Mouse (Mus musculus): ENCODE measurements around the gene Jup. TPM values are rescaled to one million over a fixed set of nuclear protein-coding genes. Genes with fewer than 3 reads are reported as not detected.
"Not testable (repeated sequence)": the region's sequence is repeated elsewhere in the genome, so short reads cannot be mapped to it uniquely, and the experiment has no call there.

Jup gene
- polyA plus RNA-seq, 1 experiment from 2014 or later = 53.6 TPM

- 0 out of 2 replicates have a peak, but pooled peaks cover 4% of the 10 kb centered on the region for H3K4me1 ChIP-seq (replicated peaks)
- 85% methylated on average over 5 of the region's 5 CpGs for WGBS
- peaks cover 85% of the 10 kb centered on the region for H3K36me3 ChIP-seq
- H3K9me3 ChIP-seq = no peaks in the 10 kb centered on the region
- H3K27ac ChIP-seq = no peak overlapping the region
- no peaks in the 10 kb centered on the region for H3K27me3 ChIP-seq (ENCODE audit: insufficient read depth, poor library complexity, severe bottlenecking)
- H3K4me3 ChIP-seq = no peak overlapping the region
- no peak for DNase-seq (ENCODE audit: low spot score)
Observed at GRCm38 (mm10) chr11:100378446-100378845, 19.1 kb downstream of the Jup start.

GRCm38 (mm10) chr11:100377989-100378388 lies 19.6 kb downstream of the Jup start:
- WGBS = 94% methylated on average over 14 of the region's 14 CpGs
- H3K9me3 ChIP-seq = no peaks in the 10 kb centered on the region
- H3K4me1 ChIP-seq (replicated peaks) = 0 out of 2 replicates have a peak, but pooled peaks cover 2% of the 10 kb centered on the region
- H3K27ac ChIP-seq = no peak overlapping the region
- no peak overlapping the region for H3K4me3 ChIP-seq
- H3K27me3 ChIP-seq (ENCODE audit: insufficient read depth, poor library complexity, severe bottlenecking) = no peaks in the 10 kb centered on the region
- H3K36me3 ChIP-seq = peaks cover 85% of the 10 kb centered on the region
- no peak for DNase-seq (ENCODE audit: low spot score)

GRCm38 (mm10) chr11:100376746-100377389 lies 20.7 kb downstream of the Jup start:
- WGBS = 93% methylated on average over 21 of the region's 21 CpGs
- Histone ChIP-seq H3K9me3 (no peaks in the 10 kb centered on the region), H3K36me3 (peaks cover 84% of the 10 kb centered on the region), H3K4me1 (replicated peaks) (peaks cover 7% of the 10 kb centered on the region), H3K27me3 (ENCODE audit: insufficient read depth, poor library complexity, severe bottlenecking) (no peaks in the 10 kb centered on the region), H3K27ac (no peak overlapping the region), H3K4me3 (no peak overlapping the region)
- DNase-seq (ENCODE audit: low spot score) = no peak

GRCm38 (mm10) chr11:100376005-100376404 lies 21.6 kb downstream of the Jup start:
- H3K9me3 ChIP-seq = no peaks in the 10 kb centered on the region
- no peak for DNase-seq (ENCODE audit: low spot score)
- WGBS = 81% methylated on average over 4 of the region's 4 CpGs
- H3K27ac ChIP-seq = no peak overlapping the region
- peaks cover 84% of the 10 kb centered on the region for H3K36me3 ChIP-seq
- no peak overlapping the region for H3K4me3 ChIP-seq
- peaks cover 12% of the 10 kb centered on the region for H3K4me1 ChIP-seq (replicated peaks)
- H3K27me3 ChIP-seq (ENCODE audit: insufficient read depth, poor library complexity, severe bottlenecking) = no peaks in the 10 kb centered on the region

GRCm38 (mm10) chr11:100375127-100375526 lies 22.4 kb downstream of the Jup start:
- Histone ChIP-seq H3K9me3 (no peaks in the 10 kb centered on the region), H3K4me3 (no peak overlapping the region), H3K4me1 (replicated peaks) (peaks cover 16% of the 10 kb centered on the region), H3K27me3 (ENCODE audit: insufficient read depth, poor library complexity, severe bottlenecking) (no peaks in the 10 kb centered on the region), H3K36me3 (peaks cover 83% of the 10 kb centered on the region), H3K27ac (no peak overlapping the region)
- 88% methylated on average over 9 of the region's 9 CpGs for WGBS
- DNase-seq (ENCODE audit: low spot score) = no peak

GRCm38 (mm10) chr11:100371981-100372558 lies 25.5 kb downstream of the Jup start:
- H3K4me1 ChIP-seq (replicated peaks) = peaks cover 19% of the 10 kb centered on the region
- WGBS = 74% methylated on average over 7 of the region's 8 CpGs
- no peaks in the 10 kb centered on the region for H3K9me3 ChIP-seq
- peaks cover 59% of the 10 kb centered on the region for H3K36me3 ChIP-seq
- DNase-seq (ENCODE audit: low spot score) = no peak
- 0 out of 2 replicates have a peak overlapping the region, but pooled peaks have one; percentile 42 for H3K27ac ChIP-seq
- no peaks in the 10 kb centered on the region for H3K27me3 ChIP-seq (ENCODE audit: insufficient read depth, poor library complexity, severe bottlenecking)
- H3K4me3 ChIP-seq = no peak overlapping the region

GRCm38 (mm10) chr11:100369822-100370221 lies 27.7 kb downstream of the Jup start:
- peaks cover 40% of the 10 kb centered on the region for H3K36me3 ChIP-seq
- WGBS = 83% methylated on average over 8 of the region's 8 CpGs
- no peak overlapping the region for H3K27ac ChIP-seq
- H3K27me3 ChIP-seq (ENCODE audit: insufficient read depth, poor library complexity, severe bottlenecking) = no peaks in the 10 kb centered on the region
- no peaks in the 10 kb centered on the region for H3K9me3 ChIP-seq
- peaks cover 21% of the 10 kb centered on the region for H3K4me1 ChIP-seq (replicated peaks)
- DNase-seq (ENCODE audit: low spot score) = no peak
- no peak overlapping the region for H3K4me3 ChIP-seq

- peaks cover 26% of the 10 kb centered on the region for H3K4me1 ChIP-seq (replicated peaks)
- 89% methylated on average over 7 of the region's 7 CpGs for WGBS
- no peak overlapping the region for H3K4me3 ChIP-seq
- H3K27me3 ChIP-seq (ENCODE audit: insufficient read depth, poor library complexity, severe bottlenecking) = 0 out of 2 replicates have a peak, but pooled peaks cover 1% of the 10 kb centered on the region
- DNase-seq (ENCODE audit: low spot score) = no peak
- no peaks in the 10 kb centered on the region for H3K9me3 ChIP-seq
- peaks cover 37% of the 10 kb centered on the region for H3K36me3 ChIP-seq
- no peak overlapping the region for H3K27ac ChIP-seq
Observed at GRCm38 (mm10) chr11:100369145-100369544, 28.4 kb downstream of the Jup start.

- Histone ChIP-seq H3K27me3 (ENCODE audit: insufficient read depth, poor library complexity, severe bottlenecking) (peaks cover 40% of the 10 kb centered on the region), H3K4me3 (no peak overlapping the region; the same call in 1 of the 2 replicates), H3K36me3 (no peaks in the 10 kb centered on the region), H3K4me1 (replicated peaks) (peaks cover 21% of the 10 kb centered on the region), H3K9me3 (no peaks in the 10 kb centered on the region), H3K27ac (no peak overlapping the region)
- peak; percentile 75 for DNase-seq (ENCODE audit: low spot score)
- 20% methylated on average over 12 of the region's 12 CpGs for WGBS
Observed at GRCm38 (mm10) chr11:100362979-100363562, 34.5 kb downstream of the Jup start.

GRCm38 (mm10) chr11:100362209-100362978 lies 35.2 kb downstream of the Jup start:
- Histone ChIP-seq H3K27me3 (ENCODE audit: insufficient read depth, poor library complexity, severe bottlenecking) (peaks cover 47% of the 10 kb centered on the region), H3K9me3 (no peaks in the 10 kb centered on the region), H3K27ac (no peak overlapping the region), H3K4me1 (replicated peaks) (peaks cover 21% of the 10 kb centered on the region), H3K36me3 (no peaks in the 10 kb centered on the region), H3K4me3 (no peak overlapping the region)
- peak; percentile 80 for DNase-seq (ENCODE audit: low spot score)
- 13% methylated on average over 8 of the region's 8 CpGs for WGBS

GRCm38 (mm10) chr11:100361059-100361458 lies 36.5 kb downstream of the Jup start:
- H3K36me3 ChIP-seq; H3K4me3 ChIP-seq; H3K27ac ChIP-seq; DNase-seq (ENCODE audit: low spot score); H3K9me3 ChIP-seq: not testable (repeated sequence)
- Histone ChIP-seq H3K27me3 (ENCODE audit: insufficient read depth, poor library complexity, severe bottlenecking) (peaks cover 61% of the 10 kb centered on the region), H3K4me1 (replicated peaks) (peaks cover 28% of the 10 kb centered on the region)
- WGBS = no CpG with 5 or more reads among the region's 13 CpGs

GRCm38 (mm10) chr11:100360175-100360574 lies 37.4 kb downstream of the Jup start:
- H3K4me3 ChIP-seq = no peak overlapping the region
- H3K27ac ChIP-seq = no peak overlapping the region
- 79% methylated on average over 6 of the region's 6 CpGs for WGBS
- peaks cover 68% of the 10 kb centered on the region for H3K27me3 ChIP-seq (ENCODE audit: insufficient read depth, poor library complexity, severe bottlenecking)
- DNase-seq (ENCODE audit: low spot score) = no peak
- H3K4me1 ChIP-seq (replicated peaks) = peaks cover 33% of the 10 kb centered on the region
- no peaks in the 10 kb centered on the region for H3K9me3 ChIP-seq
- H3K36me3 ChIP-seq = no peaks in the 10 kb centered on the region
